Mouse (Mus musculus) ovary, postnatal 14 days (tissue): ENCODE measurements around the gene Axin1.
"Not testable (repeated sequence)": the region's sequence is repeated elsewhere in the genome, so short reads cannot be mapped to it uniquely, and the experiment has no call there.

Experiments used
- DNase-seq: peaks from one replicate; pipeline ENCODE4 v3.0.0; 2022; ENCODE audit warnings: low spot score

Axin1 gene

DNA sequence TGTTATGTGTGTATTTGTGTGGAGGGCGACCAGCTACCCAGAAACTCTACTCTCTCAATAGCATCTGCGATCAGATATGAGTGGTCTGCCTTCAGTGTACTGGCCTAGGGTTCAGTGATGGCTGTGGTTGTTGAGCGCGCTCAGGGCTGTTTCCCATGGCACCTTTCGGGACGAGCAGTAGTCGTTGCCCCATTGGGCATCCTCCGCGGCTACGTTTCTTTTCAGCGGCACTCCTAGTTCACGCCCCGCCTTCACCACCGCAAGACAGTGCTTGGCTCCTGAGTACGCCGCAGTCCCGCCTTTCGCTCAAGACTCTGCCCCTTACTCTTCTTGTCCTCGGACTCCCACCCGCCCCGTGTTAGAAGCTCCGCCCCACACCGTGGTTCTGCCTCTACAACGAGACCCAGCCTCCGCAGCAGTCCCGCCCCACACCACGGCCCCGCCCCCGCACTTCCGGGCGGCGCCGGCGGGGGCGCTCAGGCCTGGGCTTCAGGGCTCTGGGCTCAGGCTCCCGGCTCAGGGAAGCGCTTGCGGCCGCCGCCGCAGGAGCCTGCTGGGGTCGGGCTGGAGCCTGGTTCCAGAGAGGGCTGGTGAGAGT is at the start of gene Axin1:
Axin1 (plus strand) TSS at position 450 of the 598 bp plus-strand sequence.
- peak; percentile 89 for DNase-seq

DNA sequence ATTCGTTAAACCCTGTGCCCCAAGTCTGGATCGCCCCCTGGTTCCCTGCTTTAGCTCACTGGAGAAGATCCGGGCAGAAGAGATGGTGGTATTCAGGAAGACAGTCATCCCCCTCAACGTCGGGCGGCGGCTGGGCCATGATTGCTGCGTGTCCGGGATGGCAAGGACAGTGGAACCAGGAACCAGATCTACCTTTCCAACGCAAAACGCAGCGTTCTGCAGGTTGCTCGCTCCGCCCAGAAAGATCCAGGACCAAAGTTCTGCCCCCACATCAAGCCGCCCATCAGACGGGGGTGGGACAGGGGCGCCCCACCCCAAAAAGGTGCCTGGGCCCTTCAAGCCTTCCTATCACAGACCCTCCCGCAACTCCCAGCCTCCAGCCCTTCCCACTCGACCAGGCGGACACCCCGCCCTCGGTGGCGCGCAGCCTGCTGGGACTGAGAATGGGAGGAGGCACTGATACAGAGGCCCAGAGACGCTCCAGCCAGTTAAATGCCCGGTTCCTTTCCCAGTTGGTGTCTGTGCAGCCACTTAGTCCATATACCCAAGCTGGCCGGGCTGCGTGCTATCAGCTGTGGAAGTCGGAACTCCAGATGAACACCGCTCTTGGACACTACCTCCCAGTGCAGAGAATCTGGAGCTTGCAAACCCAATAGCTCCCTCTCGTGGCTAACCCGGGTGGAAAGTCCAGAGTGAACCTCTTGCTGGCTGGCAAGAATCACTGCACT is 48.4 kb upstream of the Axin1 start, which contains the start of gene Decr2:
Decr2 (minus strand) TSS at position 433 of the 728 bp plus-strand sequence.
- DNase-seq, result peak; percentile 84

DNA sequence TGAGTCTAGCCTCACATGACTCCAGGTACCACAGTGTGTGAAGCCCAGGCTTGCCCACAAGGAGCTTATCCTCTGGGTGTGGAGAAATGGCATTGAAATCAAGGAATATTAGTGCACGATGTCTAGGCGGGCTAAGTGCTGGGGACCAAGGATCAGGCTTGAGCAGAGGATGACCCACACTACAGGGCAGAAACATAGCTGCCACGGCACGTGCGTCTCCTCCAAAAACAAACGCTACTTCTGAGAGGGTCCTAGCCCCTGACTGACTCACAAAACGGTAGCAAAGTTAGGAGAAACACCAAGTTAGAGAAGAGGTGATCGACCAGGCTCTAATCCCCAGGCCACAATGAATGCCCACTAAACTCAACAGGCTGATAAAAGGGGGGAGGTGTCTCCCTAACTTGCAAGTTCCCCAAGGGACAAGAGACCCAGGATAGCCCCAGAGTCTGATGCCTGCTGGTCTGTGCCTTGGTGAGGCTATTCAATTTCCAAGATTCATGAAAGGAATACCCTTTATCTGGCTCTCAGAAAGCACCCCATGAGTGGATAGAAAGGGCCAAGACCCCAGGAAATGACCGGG is 43.9 kb upstream of the Axin1 start:
- no peak for DNase-seq

- peak; percentile 37 for DNase-seq
Observed at GRCm38 (mm10) chr17:26095121-26095740, 43.3 kb upstream of the Axin1 start, which contains the start of gene Nme4. Gene Nme4, minus strand, starts transcription at chr17:26095602.

DNA sequence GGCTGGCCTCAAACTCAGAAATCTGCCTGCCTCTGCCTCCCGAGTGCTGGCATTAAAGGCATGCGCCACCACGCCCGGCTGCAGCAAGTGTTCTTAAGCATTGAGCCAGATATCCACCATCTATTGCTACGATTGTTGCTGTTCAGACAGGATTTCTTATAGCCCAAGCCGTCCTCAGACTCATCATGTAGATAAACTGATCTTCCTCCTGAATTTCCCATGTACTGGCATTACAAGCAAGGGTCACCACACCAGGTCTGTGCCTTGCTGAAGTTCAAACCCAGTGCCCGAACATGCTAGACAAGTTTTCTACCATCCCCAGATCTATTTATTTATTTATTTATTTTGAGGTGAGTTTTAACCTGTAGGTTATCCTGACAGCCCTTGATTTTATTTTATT is 40.0 kb upstream of the Axin1 start:
- DNase-seq, result no peak

DNA sequence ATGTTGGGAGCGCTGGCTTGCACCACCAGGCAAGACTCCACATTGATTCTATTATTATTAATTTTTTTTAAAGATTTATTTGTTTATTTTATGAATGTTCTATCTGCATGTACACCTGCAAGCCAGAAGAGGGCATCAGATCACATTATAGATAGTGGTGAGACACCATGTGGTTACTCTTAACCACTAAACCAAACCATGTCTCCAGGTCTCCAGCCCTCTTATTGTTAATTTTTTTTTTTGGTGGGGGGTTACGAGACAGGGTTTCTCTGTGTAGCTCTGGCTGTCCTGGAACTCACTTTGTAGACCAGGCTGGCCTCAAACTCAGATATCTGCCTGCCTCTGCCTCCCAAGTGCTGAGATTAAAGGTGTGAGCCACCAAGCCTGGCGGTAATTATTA is 39.2 kb upstream of the Axin1 start:
- not testable (repeated sequence) for DNase-seq

- no peak for DNase-seq
Observed at GRCm38 (mm10) chr17:26100166-26100565, 38.3 kb upstream of the Axin1 start.

DNA sequence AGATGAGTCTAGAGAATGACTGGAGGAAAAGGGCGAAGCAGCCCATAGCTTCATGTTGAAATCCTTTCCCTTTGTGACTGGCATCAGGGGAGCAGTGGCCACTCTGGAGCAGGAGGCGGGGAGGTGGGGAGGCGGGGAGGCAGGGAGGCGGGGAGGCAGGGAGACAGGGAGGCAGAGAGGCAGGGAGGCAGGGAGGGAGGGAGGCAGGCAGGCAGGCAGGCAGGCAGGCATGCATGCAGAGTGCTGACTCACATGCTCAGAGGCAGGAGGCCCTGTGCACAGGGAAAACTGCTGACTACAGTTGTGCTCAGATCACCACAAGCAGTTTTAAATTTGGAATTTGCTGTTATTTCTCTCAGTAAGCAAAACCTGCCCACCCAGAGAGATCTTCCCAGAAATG is 37.0 kb upstream of the Axin1 start:
- DNase-seq, result no peak

DNA sequence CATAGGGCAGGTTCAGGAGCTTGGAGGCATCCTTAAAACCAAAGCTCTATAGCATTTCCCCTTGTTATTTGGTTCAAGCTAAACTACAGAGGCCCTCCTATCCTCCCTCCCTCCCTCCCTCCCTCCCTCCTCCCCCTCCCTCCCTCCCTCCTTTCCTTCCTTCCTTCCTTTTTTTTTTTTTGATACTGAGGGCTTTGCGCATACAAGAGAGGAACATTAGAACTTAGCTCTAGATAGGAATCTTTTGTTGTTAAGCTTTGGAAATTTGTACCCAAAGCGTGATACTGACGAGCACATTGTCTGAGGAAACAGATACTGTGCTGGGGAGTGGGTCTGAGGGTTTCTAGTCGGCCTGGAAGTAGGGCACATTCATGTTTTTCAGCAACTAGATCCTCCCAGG is 32.9 kb upstream of the Axin1 start:
- no peak for DNase-seq

DNA sequence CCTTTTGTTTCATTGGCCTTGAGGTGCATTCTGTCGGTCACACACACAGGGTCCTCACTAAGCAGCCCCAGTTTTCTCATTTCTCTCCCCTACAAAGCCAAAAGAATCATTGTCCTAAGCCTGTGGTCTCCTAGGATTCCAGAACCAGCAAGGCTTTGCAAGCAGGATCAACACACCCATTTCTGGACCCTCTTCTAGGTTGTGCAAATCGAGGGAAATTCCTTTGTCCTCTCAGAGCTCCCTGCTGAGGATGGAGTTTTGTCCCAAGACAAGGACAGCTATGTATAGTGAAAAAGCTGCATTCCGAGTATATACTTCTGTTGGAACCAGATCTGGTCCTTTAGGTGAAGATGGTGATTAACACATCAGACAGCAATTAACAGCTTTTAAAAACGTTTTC is 28.3 kb upstream of the Axin1 start:
- DNase-seq, result no peak

GRCm38 (mm10) chr17:26111024-26111423 is 27.5 kb upstream of the Axin1 start:
- DNase-seq, result no peak

DNA sequence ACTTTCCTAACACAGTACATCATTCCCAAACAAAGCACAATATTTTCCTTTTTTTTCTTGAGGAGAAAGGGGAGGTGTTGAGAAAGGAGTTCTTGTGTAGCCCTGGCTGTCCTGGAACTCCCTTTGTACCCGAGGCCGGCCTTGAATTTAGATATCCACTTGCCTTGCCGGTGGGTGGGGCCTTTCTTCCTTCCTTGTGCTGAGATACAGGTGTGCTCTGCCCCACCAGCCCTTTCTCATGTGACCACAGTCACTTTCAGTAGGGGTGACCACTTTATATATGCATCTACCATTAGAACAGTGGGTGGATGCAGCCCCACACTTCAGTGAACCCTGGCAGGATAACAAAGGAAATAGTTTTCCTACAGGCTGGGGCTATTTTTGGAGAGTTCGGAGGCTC is 26.8 kb upstream of the Axin1 start:
- no peak for DNase-seq

- no peak for DNase-seq
Observed at GRCm38 (mm10) chr17:26112751-26113150, 25.7 kb upstream of the Axin1 start.

- peak; percentile 48 for DNase-seq
Observed at GRCm38 (mm10) chr17:26113181-26113948, 25.1 kb upstream of the Axin1 start, which contains the start of gene Tmem8. Gene Tmem8, plus strand, starts transcription at chr17:26113299.

DNA sequence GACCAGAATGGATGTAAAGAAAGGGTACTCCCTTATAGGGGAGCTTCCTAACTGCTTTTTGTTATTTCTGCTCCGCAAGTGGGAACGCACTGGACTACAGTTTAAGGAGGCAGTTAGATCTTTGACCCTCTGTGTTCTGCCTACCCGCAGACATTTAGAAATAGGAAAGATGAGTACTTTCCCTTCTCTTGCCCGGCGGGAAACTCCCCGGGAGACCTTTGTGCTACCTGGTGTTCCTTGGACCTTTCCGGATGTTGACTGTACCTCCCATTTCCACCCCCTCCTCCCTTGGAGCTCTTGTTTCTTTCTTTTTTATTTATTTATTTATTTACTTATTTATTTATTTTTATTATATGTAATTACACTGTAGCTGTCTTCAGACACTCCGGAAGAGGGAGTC is 24.4 kb upstream of the Axin1 start:
- DNase-seq, result no peak

DNA sequence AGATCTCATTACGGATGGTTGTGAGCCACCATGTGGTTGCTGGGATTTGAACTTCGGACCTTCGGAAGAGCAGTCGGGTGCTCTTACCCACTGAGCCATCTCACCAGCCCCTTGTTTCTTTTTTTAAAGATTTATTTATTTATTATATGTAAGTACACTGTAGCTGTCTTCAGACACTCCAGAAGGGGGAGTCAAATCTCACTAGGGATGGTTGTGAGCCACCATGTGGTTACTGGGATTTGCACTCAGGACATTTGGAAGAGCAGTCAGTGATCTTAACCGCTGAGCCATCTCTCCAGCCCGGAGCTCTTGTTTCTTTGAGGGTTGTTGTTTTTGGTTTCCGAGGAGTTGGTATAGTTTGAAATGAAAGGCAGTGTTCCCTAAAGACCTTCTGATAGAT is 24.0 kb upstream of the Axin1 start:
- not testable (repeated sequence) for DNase-seq

GRCm38 (mm10) chr17:26115205-26115898 is 23.1 kb upstream of the Axin1 start:
- DNase-seq, result no peak

- no peak for DNase-seq
Observed at GRCm38 (mm10) chr17:26115956-26116487, 22.5 kb upstream of the Axin1 start.

DNA sequence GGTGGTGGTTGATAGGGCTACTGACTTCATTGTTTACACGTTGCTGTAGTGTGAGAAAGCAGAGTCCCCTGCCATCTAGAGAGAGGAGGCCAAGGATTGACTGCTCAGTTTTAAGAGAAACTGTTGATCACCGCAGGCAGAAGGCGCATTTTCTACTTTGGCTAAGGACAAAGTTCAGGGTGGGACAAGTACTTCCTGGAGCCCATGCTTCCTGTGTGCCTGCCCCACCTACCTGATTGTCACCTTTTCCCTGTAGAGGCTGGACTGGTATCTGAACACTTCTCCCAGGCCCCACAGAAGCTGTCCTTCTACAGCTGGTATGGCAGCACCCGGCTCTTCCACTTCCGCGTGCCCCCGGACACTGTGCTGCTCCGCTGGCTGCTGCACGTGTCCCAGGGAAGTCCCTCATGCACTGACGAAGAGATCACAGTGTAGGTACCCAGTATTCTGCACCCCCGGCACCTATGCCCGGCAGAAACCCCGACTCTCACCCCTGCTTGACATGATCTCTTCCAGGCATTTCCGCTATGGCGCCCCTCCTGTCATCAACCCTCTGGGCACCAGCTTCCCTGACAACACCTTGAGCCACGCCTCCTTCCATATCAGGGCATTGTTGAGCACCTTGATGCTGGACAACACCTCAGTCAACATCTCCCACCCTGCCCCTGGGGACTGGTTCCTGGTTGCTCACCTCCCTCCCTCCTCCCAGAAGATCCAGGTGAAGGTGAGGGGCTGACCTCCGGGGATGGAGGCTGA is 21.8 kb upstream of the Axin1 start:
- DNase-seq, result no peak
